31 mouse cellular contexts compared by ENCODE assay signal in genomic region chr8:107978247-107978646, GRCm38 (mm10). TPM values are rescaled to one million over a fixed set of nuclear protein-coding genes. Genes with fewer than 3 reads are reported as not detected.
DNase-seq lines count a peak whose midpoint lies in the region; ATAC-seq and TF ChIP-seq lines count a peak whose summit lies in the region.
"Had no signal": no experiment of that assay in that cellular context is flagged by ENCODE, and none has a peak within 500 bp of the region (broad histone marks: within the 10 kb centered on the region; RNA-seq: fewer than 3 reads in every experiment).

No protein-coding gene starts in this region.

- H3K4me2 ChIP-seq in forebrain, embryonic 14.5 days (ENCODE audit: low read length) = no peak overlapping the region
- H3K4me2 ChIP-seq: embryonic facial prominence, embryonic 13.5 days; heart, embryonic 15.5 days; hindbrain, embryonic 12.5 days; liver, embryonic 12.5 days; midbrain, embryonic 13.5 days; neural tube, embryonic 13.5 days had no signal

- H3K36me3 ChIP-seq in forebrain, embryonic 14.5 days (ENCODE audit: control insufficient read depth, insufficient read depth, low read length) = no peaks in the 10 kb centered on the region
- H3K36me3 ChIP-seq in forebrain, embryonic 10.5 days (replicated peaks) = no peaks in the 10 kb centered on the region
- H3K36me3 ChIP-seq: embryonic facial prominence, embryonic 13.5 days; heart, embryonic 10.5 days; heart, embryonic 15.5 days; hindbrain, embryonic 12.5 days; liver, embryonic 12.5 days; midbrain, embryonic 13.5 days; neural tube, embryonic 13.5 days had no signal

- H3K9me3 ChIP-seq in forebrain, embryonic 14.5 days (replicated peaks; ENCODE audit: control insufficient read depth, low read length) = no peaks in the 10 kb centered on the region
- no peaks in the 10 kb centered on the region for H3K9me3 ChIP-seq in forebrain, embryonic 10.5 days
- H3K9me3 ChIP-seq: embryonic facial prominence, embryonic 13.5 days; heart, embryonic 10.5 days; heart, embryonic 15.5 days; hindbrain, embryonic 12.5 days; liver, embryonic 12.5 days; megakaryocyte, embryonic 14.5 days; midbrain, embryonic 13.5 days; neural tube, embryonic 13.5 days had no signal

- H3K4me3 ChIP-seq in forebrain, embryonic 14.5 days (ENCODE audit: low read depth, low read length) = no peak overlapping the region
- no peak overlapping the region for H3K4me3 ChIP-seq in forebrain, embryonic 10.5 days
- H3K4me3 ChIP-seq in left cerebral cortex, adult 2 months = no peak overlapping the region
- H3K4me3 ChIP-seq: embryonic facial prominence, embryonic 13.5 days; heart, embryonic 10.5 days; heart, embryonic 15.5 days; hindbrain, embryonic 12.5 days; liver, embryonic 12.5 days; megakaryocyte, embryonic 14.5 days; midbrain, embryonic 13.5 days; neural tube, embryonic 13.5 days had no signal

- H3K27me3 ChIP-seq in forebrain, embryonic 14.5 days (replicated peaks; ENCODE audit: control insufficient read depth, insufficient read depth, low read length) = no peaks in the 10 kb centered on the region
- H3K27me3 ChIP-seq in forebrain, embryonic 10.5 days (ENCODE audit: poor library complexity, severe bottlenecking) = no peaks in the 10 kb centered on the region
- H3K27me3 ChIP-seq: heart, embryonic 15.5 days; liver, embryonic 12.5 days; megakaryocyte, embryonic 14.5 days; midbrain, embryonic 13.5 days had no signal

- intact Hi-C loops in left cerebral cortex, adult 2 months (cut with DNase I) = no loop called here

- DNase-seq in forebrain, embryonic 14.5 days (ENCODE audit: low spot score) = peak; percentile 75
- DNase-seq in forebrain, embryonic 10.5 days (ENCODE audit: extremely low spot score, low spot score) = no peak
- DNase-seq in MEL-GATA-1-ER (ENCODE audit: extremely low read depth, low read depth) = peak; percentile 5
- DNase-seq in c-Kit-positive CD71-positive TER-119-negative erythroid progenitor cells, embryonic 14.5 days (ENCODE audit: low read depth) = peak; percentile 3
- DNase-seq in layer of hippocampus, adult 9-10 months (ENCODE audit: low spot score) = peak; percentile 67
- DNase-seq in cerebellum, postnatal 36 days = no peak
- DNase-seq in left cerebral cortex, adult 2 months (ENCODE audit: extremely low spot score in 1 of 2, low spot score in 2 of 2) = no peak
- no peak for DNase-seq in right cerebral cortex, adult 2 months (ENCODE audit: low spot score in 2 of 2)
- DNase-seq: adrenal gland, postnatal 14 days; cerebellum, adult 8-10 months; cerebellum, postnatal 25 days; gastrocnemius, postnatal 14 days; heart, postnatal 36 days; kidney, adult 8-10 months; kidney, postnatal 10 days; left cerebral cortex, postnatal 4 days; liver, postnatal 0 days; lung, postnatal 4 days; right cerebral cortex, postnatal 14 days; thymus, postnatal 4 days had no signal

- whole genome bisulfite sequencing in forebrain, embryonic 14.5 days = 68% methylated on average over 1 of the region's 1 CpGs
- 93% methylated on average over 1 of the region's 1 CpGs for WGBS in forebrain, embryonic 10.5 days

- TF ChIP-seq CTCF in left cerebral cortex, adult 2 months (IDR thresholded peaks at IDR 0.05) = no peak

- peak; percentile 73; the same call in 1 of the 2 replicates for ATAC-seq in forebrain, embryonic 14.5 days
- ATAC-seq: CD4-positive, CD25-positive, alpha-beta regulatory T cell, adult 4 months; hindbrain, postnatal 0 days; intestine, embryonic 16.5 days; liver, embryonic 12.5 days; liver, postnatal 0 days; midbrain, embryonic 13.5 days had no signal

- H3K4me1 ChIP-seq in forebrain, embryonic 14.5 days (ENCODE audit: control insufficient read depth, insufficient read depth, low read length) = no peaks in the 10 kb centered on the region
- H3K4me1 ChIP-seq in forebrain, embryonic 10.5 days = no peaks in the 10 kb centered on the region
- H3K4me1 ChIP-seq: heart, embryonic 10.5 days; heart, embryonic 15.5 days; liver, embryonic 12.5 days; megakaryocyte, embryonic 14.5 days had no signal

- no peak overlapping the region for H3K9ac ChIP-seq in forebrain, embryonic 14.5 days (ENCODE audit: low read length)
- H3K9ac ChIP-seq: embryonic facial prominence, embryonic 13.5 days; heart, embryonic 15.5 days; hindbrain, embryonic 12.5 days; liver, embryonic 12.5 days; liver, postnatal 0 days; midbrain, embryonic 13.5 days; neural tube, embryonic 13.5 days had no signal

- H3K27ac ChIP-seq in forebrain, embryonic 14.5 days (ENCODE audit: low read depth, low read length) = no peak overlapping the region
- no peak overlapping the region for H3K27ac ChIP-seq in forebrain, embryonic 10.5 days
- no peak overlapping the region for H3K27ac ChIP-seq in left cerebral cortex, adult 2 months
- H3K27ac ChIP-seq: embryonic facial prominence, embryonic 13.5 days; heart, embryonic 10.5 days; heart, embryonic 15.5 days; hindbrain, embryonic 12.5 days; hindbrain, postnatal 0 days; liver, embryonic 12.5 days; midbrain, embryonic 13.5 days; neural tube, embryonic 13.5 days had no signal

RNA-seq across cellular contexts. Expression of gene Zfhx3, which starts 35.8 kb away (rescaled TPM):
- 11.7 and 15.4 TPM in 2 replicates for polyA plus RNA-seq in forebrain, embryonic 14.5 days (2014; fragmentation: Nextera tagmentation; extraction: Ambion mirVana)
- polyA plus RNA-seq in forebrain, embryonic 10.5 days (2016; fragmentation: Nextera tagmentation; extraction: Ambion mirVana) = 10.0 and 11.4 TPM in 2 replicates
- total RNA-seq in left cerebral cortex, adult 2 months (2021) = 1 to 10 TPM; 5.0 to 5.1 TPM

Comparison
In these comparisons a context has a peak if more than half of its experiments do, and no peak if none do; other contexts are left out.
1. DNase-seq: peak in forebrain, embryonic 14.5 days (single experiment), MEL-GATA-1-ER (single experiment), c-Kit-positive CD71-positive TER-119-negative erythroid progenitor cells, embryonic 14.5 days (single experiment) and layer of hippocampus, adult 9-10 months (single experiment); none in forebrain, embryonic 10.5 days (single experiment), cerebellum, postnatal 36 days (0 of 2), left cerebral cortex, adult 2 months (0 of 2) and right cerebral cortex, adult 2 months (0 of 2).